Mouse (Mus musculus): Measurements from ENCODE around the gene Enox1.

- TF ChIP-seq POLR2A (IDR thresholded peaks at IDR 0.05; ENCODE audit: low read depth, low read length), result no peak
- TF ChIP-seq CTCF (conservative IDR thresholded peaks at IDR 0.05; ENCODE audit: insufficient read depth, insufficient read length, low read depth, low read length), result no peak
Observed at GRCm38 (mm10) chr14:77639586-77639985, 483.0 kb downstream of the Enox1 start.

All from kidney, adult 2 months (tissue).